Mouse (Mus musculus) stomach, postnatal 0 days (tissue): ENCODE data around the gene Gorasp1.

Experiments used
- CTCF ChIP-seq: IDR thresholded peaks from 2 replicates; pipeline ENCODE4 v1.5.1; 2016; ENCODE audit warnings: antibody characterized with exemption, low read depth, mild to moderate bottlenecking, moderate library complexity
- EP300 ChIP-seq: optimal IDR thresholded peaks from 2 replicates; pipeline ENCODE3; 2016; ENCODE audit warnings: antibody characterized with exemption

- TF ChIP-seq CTCF (no peak), EP300 (no peak)
Measured at GRCm38 (mm10) chr9:119925120-119925657, 12.2 kb downstream of the Gorasp1 start.
